Mouse (Mus musculus) neural tube, embryonic 15.5 days (tissue): Measurements from ENCODE around the gene Ccdc122. TPM values are rescaled to one million over a fixed set of nuclear protein-coding genes. Genes with fewer than 3 reads are reported as not detected.
"Not testable (repeated sequence)": the region's sequence is repeated elsewhere in the genome, so short reads cannot be mapped to it uniquely, and the experiment has no call there.

Experiments used
- ATAC-seq: fragments of 200-750 bp; cut with Nextera tagmentation; 2 replicates; pipeline ENCODE4 v1.8.0; 2017; ENCODE audit warnings: mild to moderate bottlenecking, moderate TSS enrichment, moderate library complexity; ENCODE audit not compliant: low FRiP score
- H3K27ac ChIP-seq: fragments of 300-500 bp; sonication (generic); replicated peaks from 2 replicates; pipeline ENCODE4 v1.5.1; 2015; ENCODE audit warnings: mild to moderate bottlenecking, inconsistent platforms
- H3K27me3 ChIP-seq: fragments of 300-500 bp; sonication (generic); replicated peaks from 2 replicates; pipeline ENCODE4 v1.6.1; 2015; ENCODE audit warnings: inconsistent platforms
- H3K36me3 ChIP-seq: fragments of 300-500 bp; sonication (generic); 2 replicates; pipeline ENCODE4 v1.6.1; 2015; ENCODE audit warnings: inconsistent platforms
- H3K4me1 ChIP-seq: fragments of 300-500 bp; sonication (generic); 2 replicates; pipeline ENCODE4 v1.6.1; 2015; ENCODE audit warnings: inconsistent platforms
- H3K4me2 ChIP-seq: fragments of 300-500 bp; sonication (generic); 2 replicates; pipeline ENCODE4 v1.6.1; 2015; ENCODE audit warnings: inconsistent platforms, mild to moderate bottlenecking, moderate library complexity
- H3K4me3 ChIP-seq: fragments of 300-500 bp; sonication (generic); replicated peaks from 2 replicates; pipeline ENCODE4 v1.5.1; 2015; ENCODE audit warnings: mild to moderate bottlenecking, inconsistent platforms
- H3K9ac ChIP-seq: fragments of 300-500 bp; sonication (generic); replicated peaks from 2 replicates; pipeline ENCODE4 v1.6.1; 2015; ENCODE audit warnings: mild to moderate bottlenecking, inconsistent platforms
- H3K9me3 ChIP-seq: fragments of 300-500 bp; sonication (generic); replicated peaks from 2 replicates; pipeline ENCODE4 v1.6.1; 2016; ENCODE audit warnings: inconsistent platforms
- WGBS: fragments of 180-500 bp; shearing (Covaris S2); methylation state at CpG from one replicate; pipeline ENCODE4 v1.1.7; 2015; ENCODE audit warnings: mixed read lengths; 5-methylcytosine and 5-hydroxymethylcytosine counted together
- polyA plus RNA-seq: library from polyadenylated mRNA; unstranded; fragments of >200 nt; fragmentation: Nextera tagmentation; extraction: Ambion mirVana; gene quantifications from 2 replicates; pipeline ENCODE4 v1.2.1, GENCODE M21; 2015

Gene Ccdc122
- polyA plus RNA-seq: 0.84 and 1.2 TPM in 2 replicates

DNA sequence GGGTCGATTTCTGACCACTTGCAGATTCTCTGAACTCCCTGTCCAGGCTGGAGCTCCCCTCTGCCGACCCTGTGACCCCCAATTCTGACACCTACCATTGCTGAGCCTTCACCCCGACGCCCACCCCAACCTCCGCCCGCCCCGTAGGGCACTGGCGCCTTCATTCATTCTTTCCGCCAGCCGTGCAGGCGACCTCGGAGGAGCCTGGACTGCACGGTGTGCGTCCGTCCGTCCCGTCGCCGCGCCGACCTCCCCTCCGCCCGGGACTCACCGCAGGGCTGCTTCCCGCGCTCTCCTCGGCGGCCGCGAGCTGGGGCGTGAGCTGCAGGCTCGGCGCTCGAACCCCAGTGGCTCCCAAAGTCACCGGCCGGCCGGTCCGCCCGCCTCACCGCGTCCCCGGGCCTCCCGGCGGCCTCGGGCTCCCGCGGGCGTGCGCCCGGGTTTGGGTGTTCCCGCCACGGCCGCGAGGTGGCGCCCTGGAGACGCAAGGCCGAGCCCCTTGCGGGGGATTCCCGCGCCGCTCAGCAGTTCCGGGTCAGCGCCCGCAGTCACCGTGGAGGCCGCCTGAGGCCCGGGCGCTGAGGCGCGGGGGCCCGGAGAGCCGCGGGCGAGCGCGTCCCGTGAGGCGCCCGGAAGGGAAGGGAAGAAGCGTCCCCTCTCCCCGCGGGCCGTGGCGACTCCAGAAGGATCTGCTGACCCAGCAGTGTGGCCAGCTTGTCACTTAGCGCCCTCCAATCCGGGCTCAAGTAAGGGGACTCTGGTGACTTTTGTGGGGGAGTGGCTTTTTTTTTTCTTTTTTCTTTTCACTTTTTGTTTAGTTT lies at the start of gene Ccdc122, which contains the start of gene Lacc1:
Gene Ccdc122, plus strand, starts transcription at position 547 of the 821 bp plus-strand sequence.
Gene Lacc1, minus strand, starts transcription at position 679 of the 821 bp plus-strand sequence.
- H3K36me3 ChIP-seq: no peaks in the 10 kb centered on the region
- ATAC-seq: no peak
- WGBS: under 1% methylated on average over 84 of the region's 86 CpGs

DNA sequence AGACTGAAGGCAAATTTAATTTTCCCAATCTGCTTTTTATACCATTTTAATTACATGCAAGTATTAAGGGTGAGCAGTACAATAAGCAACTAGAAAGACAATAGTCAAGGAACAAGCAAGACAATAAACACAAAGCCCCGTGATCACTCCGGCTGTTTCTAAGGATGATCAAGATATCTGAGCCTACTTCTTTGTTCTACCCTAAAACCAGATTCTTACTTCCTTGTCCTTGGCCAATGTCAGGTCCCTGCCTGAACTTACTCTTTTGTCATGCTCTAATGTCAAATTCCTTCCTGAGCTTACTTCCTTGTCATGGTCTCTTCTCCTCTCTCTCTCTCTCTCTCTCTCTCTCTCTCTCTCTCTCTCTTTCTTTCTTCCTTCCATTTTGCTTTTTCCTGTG lies 46.2 kb upstream of the Ccdc122 start:
- not testable (repeated sequence) for H3K4me1 ChIP-seq, H3K36me3 ChIP-seq, H3K9me3 ChIP-seq, H3K27ac ChIP-seq, H3K9ac ChIP-seq, H3K4me3 ChIP-seq, ATAC-seq, H3K27me3 ChIP-seq, H3K4me2 ChIP-seq
- 88% methylated on average over 2 of the region's 2 CpGs for WGBS

More for the DNA sequence above, at the start of gene Ccdc122, which contains the start of gene Lacc1:
- peaks cover 13% of the 10 kb centered on the region for H3K4me1 ChIP-seq
- H3K4me3 ChIP-seq: peak within 1 kb of the TSS; percentile 53
- H3K9me3 ChIP-seq: no peaks in the 10 kb centered on the region
- no peaks in the 10 kb centered on the region for H3K27me3 ChIP-seq
- H3K9ac ChIP-seq: peak within 1 kb of the TSS; percentile 48
- no peak within 1 kb of the TSS for H3K27ac ChIP-seq
- H3K4me2 ChIP-seq: peak within 1 kb of the TSS; percentile 81

DNA sequence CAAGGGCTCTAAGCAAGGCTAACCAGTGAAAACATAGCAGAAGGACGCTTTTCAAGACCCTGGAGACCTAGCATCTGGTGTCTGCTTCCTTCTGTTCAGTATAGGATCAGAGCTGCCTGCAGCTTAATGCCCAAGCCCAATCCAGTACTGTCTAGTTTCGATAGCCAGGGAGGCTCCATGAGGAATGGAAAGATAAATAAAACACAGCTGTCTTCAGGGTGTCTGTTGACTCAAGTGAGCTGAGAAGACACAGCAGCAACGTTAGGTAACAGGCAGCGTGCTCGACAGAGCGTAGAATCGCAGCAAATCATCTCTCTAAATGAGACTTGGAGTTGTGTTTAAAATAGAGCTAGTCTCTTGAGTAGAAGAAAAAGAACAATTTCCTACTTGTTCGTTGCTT lies 31.8 kb upstream of the Ccdc122 start:
- H3K9ac ChIP-seq: no peak overlapping the region
- no peaks in the 10 kb centered on the region for H3K36me3 ChIP-seq
- H3K4me1 ChIP-seq: peaks cover 14% of the 10 kb centered on the region
- H3K9me3 ChIP-seq: no peaks in the 10 kb centered on the region
- H3K4me2 ChIP-seq: no peak overlapping the region
- no peak overlapping the region for H3K4me3 ChIP-seq
- ATAC-seq: no peak
- 50% methylated on average over 8 of the region's 8 CpGs for WGBS
- no peaks in the 10 kb centered on the region for H3K27me3 ChIP-seq
- H3K27ac ChIP-seq: no peak overlapping the region

DNA sequence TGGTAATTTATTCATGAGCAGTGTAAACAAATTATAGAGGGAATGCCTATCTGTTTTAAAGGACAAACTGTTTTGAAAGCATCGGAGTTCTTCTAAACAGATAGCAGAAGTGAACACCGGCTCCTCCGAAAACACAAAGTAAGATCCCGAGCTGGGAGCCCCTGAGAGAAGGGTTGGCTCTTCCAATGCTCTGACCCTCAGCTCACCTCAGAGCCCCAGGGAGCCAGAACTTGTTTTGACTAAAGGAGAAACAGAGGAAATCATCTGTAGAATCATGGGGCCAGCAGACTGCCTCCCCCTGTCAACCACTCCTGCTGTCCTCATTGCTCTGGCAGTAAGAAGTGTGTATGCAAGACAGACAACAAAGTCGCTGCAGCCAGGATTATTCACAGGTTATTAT lies 31.0 kb upstream of the Ccdc122 start:
- H3K4me3 ChIP-seq: no peak overlapping the region
- WGBS: 51% methylated on average over 5 of the region's 5 CpGs

DNA sequence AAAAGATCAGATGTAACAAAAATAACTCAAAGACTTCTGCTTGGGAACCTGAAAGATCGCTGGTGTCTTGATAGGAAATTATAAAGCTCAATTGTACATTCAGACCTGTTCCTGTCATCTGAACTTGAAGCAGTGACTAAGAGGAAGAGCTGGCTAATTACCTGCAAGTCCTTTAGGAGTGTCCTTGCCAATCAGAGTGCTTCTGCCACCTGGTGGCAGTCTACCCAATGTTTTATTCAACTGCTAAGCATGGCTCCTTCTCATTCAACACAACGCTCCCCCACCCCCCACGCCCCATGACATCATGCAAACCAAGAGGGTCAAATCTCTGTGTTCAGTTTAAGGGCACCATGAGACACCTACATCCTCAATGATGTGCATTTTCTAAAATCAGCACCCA lies 28.3 kb upstream of the Ccdc122 start:
- no peaks in the 10 kb centered on the region for H3K9me3 ChIP-seq
- peak; percentile 78; the same call in 1 of the 2 replicates for ATAC-seq
- H3K9ac ChIP-seq: no peak overlapping the region

More for the DNA sequence above, 31.0 kb upstream of the Ccdc122 start:
- ATAC-seq: no peak
- Histone ChIP-seq H3K27me3 (no peaks in the 10 kb centered on the region), H3K9me3 (no peaks in the 10 kb centered on the region), H3K4me2 (no peak overlapping the region), H3K4me1 (peaks cover 14% of the 10 kb centered on the region), H3K9ac (no peak overlapping the region), H3K27ac (no peak overlapping the region), H3K36me3 (no peaks in the 10 kb centered on the region)

DNA sequence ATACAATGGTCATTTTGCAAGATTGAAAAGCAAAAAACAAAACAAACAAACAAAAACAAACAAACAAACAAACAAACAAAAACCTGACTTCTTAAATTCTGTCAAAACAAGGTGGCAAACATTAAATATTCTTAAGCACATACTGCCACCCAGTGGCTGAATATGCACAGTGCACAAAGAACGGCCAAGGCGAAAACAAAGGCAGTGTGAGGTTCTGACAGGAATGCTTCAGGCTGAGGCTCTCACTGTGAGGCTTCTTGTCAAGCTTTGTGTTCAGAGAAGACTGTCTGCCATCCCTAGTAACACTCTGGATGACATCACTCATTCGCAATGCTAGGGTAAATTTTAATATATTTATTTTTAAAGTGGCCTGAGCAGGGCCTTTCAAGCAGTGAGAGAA lies 24.8 kb upstream of the Ccdc122 start:
- WGBS: 7% methylated on average over 3 of the region's 3 CpGs
- H3K4me3 ChIP-seq: no peak overlapping the region
- 0 out of 2 replicates have a peak overlapping the region, but pooled peaks have one; percentile 45 for H3K27ac ChIP-seq
- no peaks in the 10 kb centered on the region for H3K27me3 ChIP-seq
- no peaks in the 10 kb centered on the region for H3K9me3 ChIP-seq
- no peak overlapping the region for H3K4me2 ChIP-seq
- peak; percentile 72; the same call in 1 of the 2 replicates for ATAC-seq
- no peaks in the 10 kb centered on the region for H3K36me3 ChIP-seq
- peaks cover 3% of the 10 kb centered on the region; the same call in 1 of the 2 replicates for H3K4me1 ChIP-seq
- no peak overlapping the region for H3K9ac ChIP-seq

More for the DNA sequence above, 28.3 kb upstream of the Ccdc122 start:
- no peaks in the 10 kb centered on the region for H3K36me3 ChIP-seq
- H3K27me3 ChIP-seq: no peaks in the 10 kb centered on the region
- H3K4me1 ChIP-seq: peaks cover 14% of the 10 kb centered on the region
- 18% methylated on average over 3 of the region's 3 CpGs for WGBS
- no peak overlapping the region for H3K4me2 ChIP-seq
- H3K27ac ChIP-seq: no peak overlapping the region
- H3K4me3 ChIP-seq: no peak overlapping the region

DNA sequence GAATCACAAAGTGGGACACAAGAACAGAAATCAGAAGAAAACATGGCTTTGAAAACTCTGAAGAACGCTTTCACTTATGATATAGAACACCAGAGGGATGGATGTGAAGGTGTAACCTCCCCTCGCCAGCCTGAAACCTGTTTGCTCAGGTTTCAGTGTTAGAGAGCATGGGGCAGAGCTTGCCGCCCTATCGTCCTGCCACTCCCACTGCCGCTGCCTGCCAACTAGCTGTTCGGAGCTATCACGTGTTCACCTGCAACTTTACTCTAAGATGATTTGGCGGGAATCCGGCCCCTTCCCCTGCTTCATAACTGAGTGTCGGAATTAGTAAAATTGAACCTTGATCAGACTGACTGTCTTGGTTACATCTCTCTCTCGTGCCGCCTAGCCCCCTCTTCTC lies 19.8 kb upstream of the Ccdc122 start:
- not testable (repeated sequence) for H3K27me3 ChIP-seq, H3K27ac ChIP-seq, H3K36me3 ChIP-seq, H3K4me1 ChIP-seq, H3K4me2 ChIP-seq, ATAC-seq, H3K9ac ChIP-seq, H3K9me3 ChIP-seq, H3K4me3 ChIP-seq
- 70% methylated on average over 12 of the region's 12 CpGs for WGBS

DNA sequence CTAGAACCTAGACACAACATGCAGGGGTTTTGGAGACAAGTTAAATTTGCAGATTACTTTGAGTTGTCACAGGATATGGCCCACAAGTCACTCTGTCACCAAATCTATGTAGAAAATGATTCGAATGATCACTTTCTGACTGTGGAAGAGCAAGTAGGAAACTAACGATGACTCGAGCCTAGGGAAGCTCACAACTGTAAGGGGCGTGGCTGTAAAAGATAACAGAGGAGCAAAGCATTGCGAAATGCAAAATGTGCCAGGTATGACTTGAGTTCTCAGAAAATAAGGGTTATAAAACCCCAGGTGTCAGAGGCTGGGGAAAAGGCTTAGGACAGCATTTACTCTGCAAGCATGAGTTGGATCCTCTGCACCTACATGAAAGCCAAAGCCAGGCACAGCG lies 19.4 kb upstream of the Ccdc122 start:
- Histone ChIP-seq H3K9me3 (no peaks in the 10 kb centered on the region), H3K36me3 (no peaks in the 10 kb centered on the region), H3K4me3 (no peak overlapping the region), H3K4me1 (no peaks in the 10 kb centered on the region), H3K27ac (no peak overlapping the region), H3K4me2 (no peak overlapping the region), H3K9ac (no peak overlapping the region), H3K27me3 (no peaks in the 10 kb centered on the region)
- WGBS: 92% methylated on average over 6 of the region's 6 CpGs
- ATAC-seq: no peak

DNA sequence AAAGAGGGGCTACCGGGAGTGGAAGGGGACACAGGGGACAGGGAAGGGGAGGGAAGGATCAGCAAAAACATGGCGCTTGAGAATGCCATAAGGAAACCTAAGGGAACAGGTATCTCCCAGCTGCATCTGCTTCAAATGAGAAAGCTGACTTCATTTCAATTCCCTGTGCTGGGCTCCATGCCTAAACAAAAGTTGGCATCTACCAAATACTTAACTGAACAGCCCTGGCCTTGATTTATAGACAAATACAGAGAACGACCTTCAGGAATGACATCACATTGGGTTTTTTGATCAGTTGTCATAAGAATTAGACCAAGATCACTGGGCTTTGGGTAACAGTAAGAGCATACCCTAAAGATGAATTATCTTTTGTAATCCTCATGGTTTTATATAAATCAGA lies 12.1 kb upstream of the Ccdc122 start:
- H3K4me3 ChIP-seq: no peak overlapping the region
- no peaks in the 10 kb centered on the region for H3K4me1 ChIP-seq
- H3K9ac ChIP-seq: no peak overlapping the region
- H3K27me3 ChIP-seq: no peaks in the 10 kb centered on the region
- no peaks in the 10 kb centered on the region for H3K9me3 ChIP-seq
- no peak overlapping the region for H3K4me2 ChIP-seq
- ATAC-seq: no peak
- WGBS: 88% methylated on average over 3 of the region's 3 CpGs
- H3K27ac ChIP-seq: no peak overlapping the region
- no peaks in the 10 kb centered on the region for H3K36me3 ChIP-seq

DNA sequence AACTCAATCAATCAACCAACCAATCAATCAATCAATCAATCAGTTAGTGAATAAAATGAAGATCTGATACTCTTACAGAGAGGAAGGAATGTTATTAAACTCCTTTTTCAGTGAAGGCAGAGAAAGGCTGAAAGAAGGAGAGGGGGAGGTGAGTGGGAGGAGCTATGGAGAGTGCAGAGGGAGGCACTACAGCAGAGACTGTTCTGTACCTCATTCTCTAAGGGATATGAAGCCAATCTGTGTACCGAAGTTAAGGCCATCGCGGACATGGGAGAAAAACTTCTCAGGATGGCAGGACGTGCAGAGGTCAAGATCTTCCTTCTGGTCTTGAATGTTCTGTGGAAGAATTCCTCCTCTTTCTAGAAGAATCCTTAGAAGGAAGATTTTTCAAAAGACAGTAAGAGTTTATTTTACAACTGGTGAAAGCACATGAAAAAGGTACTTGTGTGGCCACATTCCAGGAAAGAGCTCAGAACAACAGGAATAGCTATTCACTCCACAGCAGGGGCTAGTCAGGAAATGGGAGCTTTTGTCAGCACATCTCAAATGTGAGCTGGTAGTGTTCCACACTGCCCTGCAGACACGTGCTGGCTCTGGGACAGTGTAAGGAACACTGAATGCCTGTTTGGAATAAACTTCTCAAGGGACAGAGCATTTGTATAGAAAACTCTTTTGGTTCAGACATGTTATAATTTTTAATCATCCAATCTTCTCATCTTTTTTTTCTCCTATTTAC lies 7.1 kb upstream of the Ccdc122 start:
- H3K27ac ChIP-seq: no peak overlapping the region
- H3K9me3 ChIP-seq: no peaks in the 10 kb centered on the region
- no peak overlapping the region for H3K4me2 ChIP-seq
- H3K27me3 ChIP-seq: no peaks in the 10 kb centered on the region
- no peaks in the 10 kb centered on the region for H3K36me3 ChIP-seq
- no peak for ATAC-seq
- WGBS: 53% methylated on average over 5 of the region's 5 CpGs
- H3K4me1 ChIP-seq: no peaks in the 10 kb centered on the region
- no peak overlapping the region for H3K4me3 ChIP-seq
- no peak overlapping the region for H3K9ac ChIP-seq

DNA sequence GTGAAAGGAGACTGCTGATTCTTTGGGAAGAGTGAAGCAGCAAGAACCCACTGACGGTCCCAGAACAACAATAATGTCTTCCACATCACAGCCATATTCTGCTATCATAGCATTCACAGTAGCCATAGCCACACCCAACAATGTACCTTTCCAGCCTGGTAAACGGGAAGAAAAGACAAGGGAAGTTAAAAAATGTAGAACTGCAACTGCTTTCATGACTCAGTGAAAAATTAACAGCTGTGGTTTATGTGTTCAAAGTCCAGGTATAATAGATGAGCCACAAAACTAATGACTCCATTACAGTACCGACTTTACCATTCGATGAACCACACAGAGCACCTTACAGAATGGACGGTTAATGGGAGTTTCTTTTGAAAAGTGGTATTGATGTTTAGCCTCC lies 5.8 kb upstream of the Ccdc122 start:
- H3K4me1 ChIP-seq: 0 out of 2 replicates have a peak, but pooled peaks cover 4% of the 10 kb centered on the region

DNA sequence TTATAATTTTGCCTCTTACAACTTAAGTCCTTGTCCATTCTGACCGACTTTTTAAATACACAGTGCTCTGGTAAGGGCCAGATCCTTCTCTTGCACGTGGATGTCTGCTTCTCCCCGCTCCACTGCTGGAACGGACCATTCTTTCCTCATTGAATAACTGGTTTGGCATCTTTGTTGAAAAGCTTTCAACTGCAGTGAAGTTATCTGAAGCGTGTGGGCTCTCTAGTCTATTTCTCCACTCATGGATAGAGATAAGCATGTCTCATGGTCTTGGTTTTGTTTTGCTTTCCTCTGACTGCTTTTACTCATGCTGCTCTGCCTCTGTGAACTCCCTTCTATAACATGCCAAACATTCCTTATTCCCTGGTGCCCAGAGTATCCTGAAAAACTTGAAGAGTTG lies 4.1 kb upstream of the Ccdc122 start:
- WGBS: 76% methylated on average over 5 of the region's 5 CpGs
- Histone ChIP-seq H3K36me3 (no peaks in the 10 kb centered on the region), H3K9ac (no peak overlapping the region), H3K4me2 (no peak overlapping the region), H3K9me3 (no peaks in the 10 kb centered on the region), H3K4me3 (no peak overlapping the region), H3K27me3 (no peaks in the 10 kb centered on the region), H3K4me1 (peaks cover 13% of the 10 kb centered on the region), H3K27ac (no peak overlapping the region)
- ATAC-seq: no peak

More for the DNA sequence above, 5.8 kb upstream of the Ccdc122 start:
- Histone ChIP-seq H3K4me2 (no peak overlapping the region), H3K27ac (no peak overlapping the region), H3K4me3 (no peak overlapping the region), H3K9ac (no peak overlapping the region), H3K27me3 (no peaks in the 10 kb centered on the region), H3K36me3 (no peaks in the 10 kb centered on the region), H3K9me3 (no peaks in the 10 kb centered on the region)
- ATAC-seq: no peak
- 82% methylated on average over 5 of the region's 5 CpGs for WGBS
